Mouse (Mus musculus) ES-CJ7 (cell line): ENCODE results near the gene Plac9a.

Source experiments
- DNase-seq: peaks from one replicate; pipeline ENCODE4 v3.0.0; 2011; ENCODE audit warnings: low read depth, low spot score

The Plac9a gene

DNA sequence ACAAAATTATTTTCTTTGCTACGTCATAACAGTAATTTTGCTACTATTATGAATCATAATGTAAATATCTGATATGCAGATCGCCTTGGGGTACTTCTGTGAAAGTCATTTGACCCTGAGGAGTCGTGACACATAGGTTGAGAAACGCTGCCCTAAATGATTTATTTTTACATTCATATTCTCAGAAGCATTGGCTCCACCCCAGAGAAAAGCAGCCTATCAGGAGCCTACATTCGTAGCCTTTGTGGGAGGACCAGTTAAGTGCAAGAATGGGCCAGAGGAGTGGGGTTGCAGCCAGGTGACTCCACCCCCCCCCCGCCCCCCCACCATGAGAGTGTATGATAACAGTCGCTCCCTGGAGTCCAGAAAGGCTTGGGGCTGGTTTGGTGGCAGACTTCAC, 63.1 kb downstream of the Plac9a start:
- peak; percentile 41 for DNase-seq

DNA sequence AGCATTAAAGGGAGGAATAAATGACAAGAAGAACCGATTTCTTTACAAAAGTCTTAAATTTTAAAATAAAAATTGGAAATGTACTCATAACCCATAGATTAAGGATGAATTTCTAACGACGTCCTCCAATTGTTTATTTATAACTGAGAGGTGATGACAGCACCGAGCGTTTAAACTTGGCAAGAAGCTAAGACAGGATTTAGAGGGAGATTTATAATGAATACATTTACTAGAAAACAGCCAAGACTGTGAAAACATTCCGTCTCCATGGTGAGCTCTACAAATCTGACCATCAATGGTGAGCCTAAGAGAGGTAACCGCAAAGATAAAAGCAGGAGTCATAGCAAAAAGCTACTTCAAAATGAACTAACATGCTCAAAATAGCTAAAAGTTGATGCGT, 64.5 kb downstream of the Plac9a start:
- no peak for DNase-seq
